Mouse (Mus musculus): ENCODE measurements around the gene 0610030E20Rik. TPM values are rescaled to one million over a fixed set of nuclear protein-coding genes. Genes with fewer than 3 reads are reported as not detected.

The 0610030E20Rik gene
- total and polyA plus RNA-seq, 2 experiments from 2014 or later: 12.3 to 15.2 TPM

- Histone ChIP-seq H3K4me1 (ENCODE audit: insufficient read depth, low read length) (no peaks in the 10 kb centered on the region), H3K9me3 (ENCODE audit: low read length) (no peaks in the 10 kb centered on the region), H3K4me3 (ENCODE audit: low read length) (no peak overlapping the region), H3K36me3 (ENCODE audit: insufficient read depth, low read length) (no peaks in the 10 kb centered on the region), H3K27me3 (ENCODE audit: insufficient read depth, low read length) (no peaks in the 10 kb centered on the region), H3K9ac (replicated peaks; ENCODE audit: low read length) (no peak overlapping the region), H3K27ac (no peak overlapping the region), H3K4me2 (ENCODE audit: low read depth, low read length) (no peak overlapping the region)
- ATAC-seq (peak; percentile 47; the same call in 1 of the 2 replicates), DNase-seq (ENCODE audit: low spot score) (peak; percentile 78)
- 25% methylated on average over 7 of the region's 7 CpGs for WGBS
- TF ChIP-seq CTCF (IDR thresholded peaks at IDR 0.05; ENCODE audit: low read depth): peak; percentile 80
Observed at GRCm38 (mm10) chr6:72401875-72402274, 54.8 kb downstream of the 0610030E20Rik start.

Other genes with a start within 250 kb of the 0610030E20Rik start
- gene St3gal5, start 249.7 kb upstream of the 0610030E20Rik start, total RNA-seq (2014; rRNA removed): 23.5 and 28.8 TPM in 2 replicates
- gene St3gal5, start 249.7 kb upstream of the 0610030E20Rik start, polyA plus RNA-seq (2015; fragmentation: Nextera tagmentation; extraction: Ambion mirVana): 59.1 and 59.8 TPM in 2 replicates
- 6.5 and 8.1 TPM in 2 replicates for gene Atoh8, start 111.7 kb upstream of the 0610030E20Rik start, total RNA-seq (2014; rRNA removed)
- gene Atoh8, start 111.7 kb upstream of the 0610030E20Rik start, polyA plus RNA-seq (2015; fragmentation: Nextera tagmentation; extraction: Ambion mirVana): 3.8 and 5.2 TPM in 2 replicates
- gene Sftpb, start 42.7 kb upstream of the 0610030E20Rik start, total RNA-seq (2014; rRNA removed): 1.4 TPM in 1 of 2 replicates, not detected in the other
- gene Sftpb, start 42.7 kb upstream of the 0610030E20Rik start, polyA plus RNA-seq (2015; fragmentation: Nextera tagmentation; extraction: Ambion mirVana): 0.18 and 0.29 TPM in 2 replicates
- 59.3 and 64.6 TPM in 2 replicates for gene Usp39, start 2.1 kb upstream of the 0610030E20Rik start, total RNA-seq (2014; rRNA removed)
- gene Usp39, start 2.1 kb upstream of the 0610030E20Rik start, polyA plus RNA-seq (2015; fragmentation: Nextera tagmentation; extraction: Ambion mirVana): 33.1 and 34.1 TPM in 2 replicates
- gene Tmem150a, start 8.1 kb downstream of the 0610030E20Rik start, total RNA-seq (2014; rRNA removed): 23.6 and 35.3 TPM in 2 replicates
- 12.2 and 15.3 TPM in 2 replicates for gene Tmem150a, start 8.1 kb downstream of the 0610030E20Rik start, polyA plus RNA-seq (2015; fragmentation: Nextera tagmentation; extraction: Ambion mirVana)
- 70.6 and 72.7 TPM in 2 replicates for gene Rnf181, start 19.6 kb downstream of the 0610030E20Rik start, total RNA-seq (2014; rRNA removed)
- gene Rnf181, start 19.6 kb downstream of the 0610030E20Rik start, polyA plus RNA-seq (2015; fragmentation: Nextera tagmentation; extraction: Ambion mirVana): 128 and 134 TPM in 2 replicates
- 4.6 and 20.0 TPM in 2 replicates for gene Vamp5, start 33.2 kb downstream of the 0610030E20Rik start, total RNA-seq (2014; rRNA removed)
- gene Vamp5, start 33.2 kb downstream of the 0610030E20Rik start, polyA plus RNA-seq (2015; fragmentation: Nextera tagmentation; extraction: Ambion mirVana): 11.9 and 12.9 TPM in 2 replicates
- 7.2 and 17.4 TPM in 2 replicates for gene Vamp8, start 43.4 kb downstream of the 0610030E20Rik start, total RNA-seq (2014; rRNA removed)
- 34.3 and 39.6 TPM in 2 replicates for gene Vamp8, start 43.4 kb downstream of the 0610030E20Rik start, polyA plus RNA-seq (2015; fragmentation: Nextera tagmentation; extraction: Ambion mirVana)
- 14.8 and 23.6 TPM in 2 replicates for gene Ggcx, start 67.0 kb downstream of the 0610030E20Rik start, total RNA-seq (2014; rRNA removed)
- 10.6 and 14.6 TPM in 2 replicates for gene Ggcx, start 67.0 kb downstream of the 0610030E20Rik start, polyA plus RNA-seq (2015; fragmentation: Nextera tagmentation; extraction: Ambion mirVana)
- 70.5 and 105 TPM in 2 replicates for gene Mat2a, start 92.2 kb downstream of the 0610030E20Rik start, total RNA-seq (2014; rRNA removed)
- 254 and 279 TPM in 2 replicates for gene Mat2a, start 92.2 kb downstream of the 0610030E20Rik start, polyA plus RNA-seq (2015; fragmentation: Nextera tagmentation; extraction: Ambion mirVana)
- not detected in 2 replicates for gene Sh2d6, start 174.4 kb downstream of the 0610030E20Rik start, total RNA-seq (2014; rRNA removed)
- 0.26 and 0.40 TPM in 2 replicates for gene Sh2d6, start 174.4 kb downstream of the 0610030E20Rik start, polyA plus RNA-seq (2015; fragmentation: Nextera tagmentation; extraction: Ambion mirVana)
- gene Capg, start 197.1 kb downstream of the 0610030E20Rik start, total RNA-seq (2014; rRNA removed): 5.8 and 10.6 TPM in 2 replicates
- gene Capg, start 197.1 kb downstream of the 0610030E20Rik start, polyA plus RNA-seq (2015; fragmentation: Nextera tagmentation; extraction: Ambion mirVana): 10.0 and 11.2 TPM in 2 replicates

All from hindbrain, postnatal 0 days (tissue).